ENCODE assay signal across 7 mouse cellular contexts in the genomic region with DNA sequence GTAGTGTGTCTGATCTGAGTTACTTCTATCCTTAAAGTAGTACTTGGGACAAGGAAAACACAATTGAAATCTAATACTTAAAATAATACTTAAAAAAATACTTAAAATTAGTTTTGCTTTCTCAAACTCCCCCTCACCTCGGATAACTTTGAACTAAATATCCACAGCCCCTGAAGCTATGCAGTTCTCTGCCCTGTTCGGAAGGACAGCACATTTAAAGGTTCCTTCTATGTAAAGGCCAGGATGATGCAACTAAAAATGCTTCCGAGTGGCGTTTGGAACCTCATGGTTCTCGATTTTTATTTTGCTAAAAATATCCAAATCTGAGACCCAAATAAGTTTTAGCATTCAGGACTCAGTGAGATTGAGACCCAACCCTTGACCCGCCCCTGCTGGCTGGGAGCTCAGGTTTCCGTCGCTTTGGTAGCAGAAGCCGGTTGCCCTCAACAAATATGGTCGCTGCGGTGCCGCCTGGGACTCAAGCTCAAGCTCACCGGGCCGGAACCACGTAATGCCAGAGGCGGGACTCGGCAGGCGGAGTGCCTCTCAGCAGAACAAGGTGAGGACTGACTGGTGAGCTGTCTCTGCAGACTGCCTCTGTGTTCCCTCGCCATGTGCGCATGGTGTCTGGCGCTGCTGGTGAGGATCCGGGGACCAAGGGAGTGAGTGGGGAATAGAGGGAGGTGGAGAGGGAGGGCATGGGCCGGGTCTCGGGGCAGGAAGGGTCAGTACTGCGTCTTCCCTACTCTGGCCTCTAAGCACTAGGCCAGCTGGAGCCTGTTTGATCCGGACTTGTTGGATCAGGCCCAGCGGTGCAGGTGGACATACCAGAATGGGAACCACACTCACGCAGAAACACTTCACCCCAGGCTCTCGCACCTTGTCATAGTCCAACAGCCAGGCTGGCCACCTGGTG. TPM values are rescaled to one million over a fixed set of nuclear protein-coding genes. Genes with fewer than 3 reads are reported as not detected.
DNase-seq lines count a peak whose midpoint lies in the region; ATAC-seq lines count a peak whose summit lies in the region.

A gene (plus strand): TSS at position 429 of the 916 bp plus-strand sequence.

- H3K4me3 ChIP-seq in embryonic facial prominence, embryonic 11.5 days (ENCODE audit: low read depth, low read length) = peak within 1 kb of the TSS; percentile 64
- H3K4me3 ChIP-seq in limb, embryonic 10.5 days = peak within 1 kb of the TSS; percentile 69
- peak within 1 kb of the TSS; percentile 62 for H3K4me3 ChIP-seq in midbrain, embryonic 13.5 days (replicated peaks)

- peak; percentile 96 for ATAC-seq in embryonic facial prominence, embryonic 11.5 days (replicated peaks; ENCODE audit: insufficient number of reproducible peaks, low FRiP score, low TSS enrichment, low read depth)
- ATAC-seq in granulocyte monocyte progenitor cell, adult 5-6 weeks (replicated peaks; ENCODE audit: poor library complexity, severe bottlenecking) = peak; percentile 98
- ATAC-seq in midbrain, embryonic 13.5 days = peak; percentile 98

- no peaks in the 10 kb centered on the region for H3K27me3 ChIP-seq in embryonic facial prominence, embryonic 11.5 days (ENCODE audit: control insufficient read depth, insufficient read depth, low read length)
- H3K27me3 ChIP-seq in limb, embryonic 10.5 days (ENCODE audit: low read depth, poor library complexity, severe bottlenecking) = no peaks in the 10 kb centered on the region
- H3K27me3 ChIP-seq in midbrain, embryonic 13.5 days = no peaks in the 10 kb centered on the region

- no peak within 1 kb of the TSS; the same call in 1 of the 2 replicates for H3K27ac ChIP-seq in embryonic facial prominence, embryonic 11.5 days (replicated peaks; ENCODE audit: low read depth, low read length)
- peak within 1 kb of the TSS; percentile 94 for H3K27ac ChIP-seq in limb, embryonic 10.5 days
- H3K27ac ChIP-seq in midbrain, embryonic 13.5 days = 0 out of 2 replicates have a peak within 1 kb of the TSS, but pooled peaks have one; percentile 63

- no peaks in the 10 kb centered on the region for H3K4me1 ChIP-seq in embryonic facial prominence, embryonic 11.5 days (ENCODE audit: control insufficient read depth, insufficient read depth, low read length)
- H3K4me1 ChIP-seq in limb, embryonic 10.5 days = peaks cover 14% of the 10 kb centered on the region
- H3K4me1 ChIP-seq in midbrain, embryonic 13.5 days (replicated peaks) = peaks cover 21% of the 10 kb centered on the region

- H3K4me2 ChIP-seq in embryonic facial prominence, embryonic 11.5 days (ENCODE audit: low read depth, low read length) = peak within 1 kb of the TSS; percentile 66
- H3K4me2 ChIP-seq in midbrain, embryonic 13.5 days (replicated peaks) = peak within 1 kb of the TSS; percentile 70

- peak; percentile 97 for DNase-seq in adrenal gland, postnatal 14 days
- peak; percentile 95 for DNase-seq in embryonic facial prominence, embryonic 11.5 days (ENCODE audit: low spot score)
- DNase-seq in kidney, adult 11 months = peak; percentile 96
- DNase-seq in limb, embryonic 10.5 days (ENCODE audit: low spot score) = peak; percentile 95
- peak; percentile 76 for DNase-seq in spleen, adult 12 weeks (ENCODE audit: low spot score)

- no peaks in the 10 kb centered on the region; the same call in 1 of the 2 replicates for H3K36me3 ChIP-seq in embryonic facial prominence, embryonic 11.5 days (replicated peaks; ENCODE audit: control insufficient read depth, insufficient read depth, low read depth, low read length)
- peaks cover 42% of the 10 kb centered on the region for H3K36me3 ChIP-seq in limb, embryonic 10.5 days
- peaks cover 25% of the 10 kb centered on the region for H3K36me3 ChIP-seq in midbrain, embryonic 13.5 days

- no peaks in the 10 kb centered on the region for H3K9me3 ChIP-seq in embryonic facial prominence, embryonic 11.5 days (replicated peaks; ENCODE audit: control insufficient read depth, low read length)
- no peaks in the 10 kb centered on the region for H3K9me3 ChIP-seq in limb, embryonic 10.5 days (replicated peaks)
- H3K9me3 ChIP-seq in midbrain, embryonic 13.5 days = no peaks in the 10 kb centered on the region

- WGBS in embryonic facial prominence, embryonic 11.5 days = 2% methylated on average over 29 of the region's 29 CpGs
- 1% methylated on average over 29 of the region's 29 CpGs for whole genome bisulfite sequencing in limb, embryonic 10.5 days
- 2% methylated on average over 29 of the region's 29 CpGs for WGBS in midbrain, embryonic 13.5 days

- H3K9ac ChIP-seq in embryonic facial prominence, embryonic 11.5 days (replicated peaks; ENCODE audit: low read length) = peak within 1 kb of the TSS; percentile 78
- peak within 1 kb of the TSS; percentile 79 for H3K9ac ChIP-seq in midbrain, embryonic 13.5 days (replicated peaks)

RNA-seq across cellular contexts. Expression of the gene that starts here (rescaled TPM):
- 17.2 and 20.5 TPM in 2 replicates for total RNA-seq in adrenal gland, postnatal 14 days (2021)
- polyA plus RNA-seq in embryonic facial prominence, embryonic 11.5 days (2014; fragmentation: Nextera tagmentation; extraction: Ambion mirVana) = 35.3 and 38.5 TPM in 2 replicates
- 9.4 and 14.3 TPM in 2 replicates for total RNA-seq in granulocyte monocyte progenitor cell, adult 5-6 weeks (2014; fragmentation: Nextera tagmentation)
- total RNA-seq in granulocyte monocyte progenitor cell, adult 5-6 weeks (2017) = 17.4 and 24.7 TPM in 2 replicates
- polyA plus RNA-seq in limb, embryonic 10.5 days (2016; fragmentation: Nextera tagmentation; extraction: Ambion mirVana) = 35.5 and 37.7 TPM in 2 replicates
- polyA plus RNA-seq in midbrain, embryonic 13.5 days (2015; fragmentation: Nextera tagmentation; extraction: Ambion mirVana) = 44.5 and 44.7 TPM in 2 replicates
